Mouse (Mus musculus) erythroblast, embryonic 14.5 days (primary cell): ENCODE measurements around the gene Sorbs1.

Experiments used
- GATA1 ChIP-seq: IDR thresholded peaks from 2 replicates; pipeline ENCODE4 v1.6.1; 2012; ENCODE audit warnings: low read length, inconsistent platforms, mixed read lengths
- TAL1 ChIP-seq: IDR thresholded peaks from 3 replicates; pipeline ENCODE4 v1.6.1; 2012; ENCODE audit warnings: low read length, inconsistent platforms, mixed read lengths

DNA sequence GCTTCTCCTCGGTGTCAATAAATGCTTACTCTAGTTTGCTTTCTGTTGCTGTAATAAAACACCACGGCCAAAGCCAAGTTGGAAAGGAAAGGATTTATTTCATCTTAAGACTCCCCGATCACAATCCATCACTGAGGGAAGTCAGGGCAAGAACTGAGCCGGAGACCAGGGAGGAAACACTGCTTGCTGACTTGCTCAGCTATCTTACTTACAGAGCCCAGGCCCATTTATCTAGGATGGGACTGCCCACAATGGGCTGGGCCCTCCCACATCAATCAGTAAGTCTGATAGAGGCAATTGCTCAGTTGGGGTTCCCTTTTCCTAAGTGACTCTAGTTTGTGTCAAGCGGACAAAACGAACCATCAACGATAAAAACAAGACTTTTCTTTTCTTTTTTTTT is 29.2 kb upstream of the Sorbs1 start:
- no peak for TF ChIP-seq GATA1
- TF ChIP-seq TAL1, result no peak
